Mouse (Mus musculus): ENCODE measurements around the gene Shoc2.

- TF ChIP-seq POLR2A (IDR thresholded peaks at IDR 0.05; ENCODE audit: low read depth, low read length): no peak
- TF ChIP-seq CTCF (conservative IDR thresholded peaks at IDR 0.05; ENCODE audit: insufficient read depth, insufficient read length, low read depth, low read length): no peak
Observed at GRCm38 (mm10) chr19:53941139-53941538, 3.0 kb upstream of the Shoc2 start.

Measured in kidney, adult 2 months (tissue).